Mouse (Mus musculus): ENCODE measurements around the gene Mfsd4b1.

- TF ChIP-seq CTCF (IDR thresholded peaks at IDR 0.05; ENCODE audit: low read depth, low read length) (no peak), POLR2A (IDR thresholded peaks at IDR 0.05; ENCODE audit: insufficient read depth, low read length) (no peak)
These were observed 33.2 kb upstream of the Mfsd4b1 start for GRCm38 (mm10) chr10:40058062-40058785.

All from ES-Bruce4 (cell line).